ENCODE assay signal across 9 mouse cellular contexts in genomic region chr11:118317129-118317528, GRCm38 (mm10). TPM values are rescaled to one million over a fixed set of nuclear protein-coding genes. Genes with fewer than 3 reads are reported as not detected.
DNase-seq lines count a peak whose midpoint lies in the region; ATAC-seq lines count a peak whose summit lies in the region.
"Had no signal": no experiment of that assay in that cellular context is flagged by ENCODE, and none has a peak within 500 bp of the region (broad histone marks: within the 10 kb centered on the region; RNA-seq: fewer than 3 reads in every experiment).

No protein-coding gene starts in this region.

- 26% methylated on average over 7 of the region's 7 CpGs for WGBS in hindbrain, embryonic 15.5 days
- 24% methylated on average over 7 of the region's 7 CpGs for WGBS in midbrain, embryonic 16.5 days

- no peak overlapping the region for H3K4me2 ChIP-seq in hindbrain, embryonic 15.5 days
- no peak overlapping the region for H3K4me2 ChIP-seq in midbrain, embryonic 16.5 days (ENCODE audit: low read length)
- H3K4me2 ChIP-seq: stomach, embryonic 15.5 days had no signal

- no peak overlapping the region for H3K27ac ChIP-seq in hindbrain, embryonic 15.5 days (replicated peaks)
- no peak overlapping the region for H3K27ac ChIP-seq in midbrain, embryonic 16.5 days (ENCODE audit: low read length)
- H3K27ac ChIP-seq: stomach, embryonic 15.5 days had no signal

- peaks cover 16% of the 10 kb centered on the region for H3K4me1 ChIP-seq in hindbrain, embryonic 15.5 days (replicated peaks)
- peaks cover 13% of the 10 kb centered on the region for H3K4me1 ChIP-seq in midbrain, embryonic 16.5 days (ENCODE audit: control insufficient read depth, insufficient read depth, low read length)
- H3K4me1 ChIP-seq: stomach, embryonic 15.5 days had no signal

- H3K9me3 ChIP-seq in hindbrain, embryonic 15.5 days = no peaks in the 10 kb centered on the region
- no peaks in the 10 kb centered on the region for H3K9me3 ChIP-seq in midbrain, embryonic 16.5 days (replicated peaks; ENCODE audit: control insufficient read depth, low read length, poor library complexity, severe bottlenecking)
- H3K9me3 ChIP-seq: stomach, embryonic 15.5 days had no signal

- peaks cover 26% of the 10 kb centered on the region for H3K36me3 ChIP-seq in hindbrain, embryonic 15.5 days
- peaks cover 14% of the 10 kb centered on the region for H3K36me3 ChIP-seq in midbrain, embryonic 16.5 days (ENCODE audit: control insufficient read depth, insufficient read depth, low read length)

- ATAC-seq in hindbrain, embryonic 15.5 days (ENCODE audit: low FRiP score, low read depth) = peak; percentile 65
- ATAC-seq in midbrain, embryonic 16.5 days = peak; percentile 54; the same call in 1 of the 2 replicates

- intact Hi-C loops in left cerebral cortex, postnatal 14 days (cut with DNase I) = no loop called here

- no peak overlapping the region for H3K9ac ChIP-seq in hindbrain, embryonic 15.5 days
- H3K9ac ChIP-seq in midbrain, embryonic 16.5 days (ENCODE audit: low read depth, low read length) = no peak overlapping the region
- H3K9ac ChIP-seq: stomach, embryonic 15.5 days had no signal

- no peaks in the 10 kb centered on the region for H3K27me3 ChIP-seq in hindbrain, embryonic 15.5 days
- H3K27me3 ChIP-seq in midbrain, embryonic 16.5 days (ENCODE audit: control insufficient read depth, insufficient read depth, low read depth, low read length) = no peaks in the 10 kb centered on the region
- H3K27me3 ChIP-seq: stomach, embryonic 15.5 days had no signal

- DNase-seq in spleen, postnatal 10 days (ENCODE audit: low spot score in 2 of 2) = peak; percentile 34 to 47
- DNase-seq in spleen, postnatal 14 days (ENCODE audit: low spot score in 2 of 2) = no peak
- DNase-seq in adrenal gland, postnatal 10 days = peak; percentile 63
- peak; percentile 60 for DNase-seq in embryo, embryonic 11.5 days (ENCODE audit: low read depth, low spot score)
- DNase-seq in left cerebral cortex, postnatal 14 days (ENCODE audit: low spot score in 2 of 2) = peak; percentile 64 to 65
- no peak for DNase-seq in gastrocnemius, adult 8-10 months (ENCODE audit: low spot score in 2 of 2)

- no peak overlapping the region for H3K4me3 ChIP-seq in hindbrain, embryonic 15.5 days
- H3K4me3 ChIP-seq in midbrain, embryonic 16.5 days (ENCODE audit: low read depth, low read length) = no peak overlapping the region
- H3K4me3 ChIP-seq: stomach, embryonic 15.5 days had no signal

RNA-seq across cellular contexts. Expression of gene Cep295nl, which starts 25.2 kb away (rescaled TPM):
- total RNA-seq in adrenal gland, postnatal 10 days (2021) = 1 to 10 TPM in 1 of 2 experiments, under 1 TPM in 1; 0.60 to 1.2 TPM
- polyA plus RNA-seq in hindbrain, embryonic 15.5 days (2015; fragmentation: Nextera tagmentation; extraction: Ambion mirVana) = 0.08 and 0.34 TPM in 2 replicates
- total RNA-seq in left cerebral cortex, postnatal 14 days (2021) = 1 to 10 TPM; 1.2 to 1.3 TPM
- 0.10 and 0.15 TPM in 2 replicates for polyA plus RNA-seq in midbrain, embryonic 16.5 days (2015; fragmentation: Nextera tagmentation; extraction: Ambion mirVana)
- total RNA-seq in gastrocnemius, adult 8-10 months (2022) = 1 to 10 TPM in 1 of 4 experiments, under 1 TPM in 3; 0.41 to 1.0 (median 0.94) TPM

RNA-seq across cellular contexts. Expression of gene Usp36, which starts 27.1 kb away (rescaled TPM):
- 10 to 100 TPM; 18.1 to 20.3 TPM for total RNA-seq in adrenal gland, postnatal 10 days (2021)
- polyA plus RNA-seq in hindbrain, embryonic 15.5 days (2015; fragmentation: Nextera tagmentation; extraction: Ambion mirVana) = 16.8 and 19.8 TPM in 2 replicates
- total RNA-seq in left cerebral cortex, postnatal 14 days (2021) = 10 to 100 TPM; 24.8 to 26.3 TPM
- polyA plus RNA-seq in midbrain, embryonic 16.5 days (2015; fragmentation: Nextera tagmentation; extraction: Ambion mirVana) = 17.7 and 18.8 TPM in 2 replicates
- total RNA-seq in gastrocnemius, adult 8-10 months (2022) = 10 to 100 TPM; 13.1 to 16.7 (median 14.8) TPM

RNA-seq across cellular contexts. Expression of gene Timp2, which starts 38.4 kb away (rescaled TPM):
- total RNA-seq in adrenal gland, postnatal 10 days (2021) = 100 to 1,000 TPM; 101 to 111 TPM
- polyA plus RNA-seq in hindbrain, embryonic 15.5 days (2015; fragmentation: Nextera tagmentation; extraction: Ambion mirVana) = 83.4 and 91.2 TPM in 2 replicates
- 100 to 1,000 TPM; 287 to 330 TPM for total RNA-seq in left cerebral cortex, postnatal 14 days (2021)
- polyA plus RNA-seq in midbrain, embryonic 16.5 days (2015; fragmentation: Nextera tagmentation; extraction: Ambion mirVana) = 83.6 and 98.8 TPM in 2 replicates
- 10 to 100 TPM; 41.0 to 82.5 (median 52.4) TPM for total RNA-seq in gastrocnemius, adult 8-10 months (2022)

Comparison
In these comparisons a context has a peak if more than half of its experiments do, and no peak if none do; other contexts are left out.
1. DNase-seq: peak in spleen, postnatal 10 days (2 of 2), adrenal gland, postnatal 10 days (single experiment), embryo, embryonic 11.5 days (single experiment) and left cerebral cortex, postnatal 14 days (2 of 2); none in spleen, postnatal 14 days (0 of 2) and gastrocnemius, adult 8-10 months (0 of 2).